Mouse (Mus musculus) CH12.LX (cell line): ENCODE measurements around the gene Arhgap1.

Source experiments
- CTCF ChIP-seq, 2 experiments: IDR thresholded peaks in 1 of 2; conservative IDR thresholded peaks in 1 of 2; 2 replicates each; pipeline ENCODE4 v1.5.1; 2011 to 2012; ENCODE audit warnings: low read depth in 2 of 2, low read length in 2 of 2, improper control_type of control experiment in 1 of 2, inconsistent platforms in 1 of 2, mild to moderate bottlenecking in 1 of 2, moderate library complexity in 1 of 2
- EP300 ChIP-seq: IDR thresholded peaks from 2 replicates; pipeline ENCODE4 v1.6.1; 2011; ENCODE audit warnings: low read length, improper control_type of control experiment
- MAZ ChIP-seq: IDR thresholded peaks from 2 replicates; pipeline ENCODE4 v1.6.1; 2012; ENCODE audit warnings: low read depth, mild to moderate bottlenecking, inconsistent platforms, low read length, improper control_type of control experiment, moderate library complexity
- NRF1 ChIP-seq: IDR thresholded peaks from 2 replicates; pipeline ENCODE4 v1.6.1; 2014; ENCODE audit warnings: low read depth, mild to moderate bottlenecking, inconsistent platforms, low read length, improper control_type of control experiment, moderate library complexity

- TF ChIP-seq EP300 (no peak), CTCF (conservative IDR thresholded peaks at IDR 0.05 in 1 of 2, IDR thresholded peaks at IDR 0.05 in 1 of 2; ENCODE audit: low read depth in 2 of 2, low read length in 2 of 2) (no peak), NRF1 (no peak), MAZ (no peak)
Measured at GRCm38 (mm10) chr2:91696225-91696590, 46.5 kb downstream of the Arhgap1 start.
